Mouse (Mus musculus) erythroblast, embryonic 14.5 days (primary cell): ENCODE measurements around the gene Nes.

Experiments used
- GATA1 ChIP-seq: IDR thresholded peaks from 2 replicates; pipeline ENCODE4 v1.6.1; 2012; ENCODE audit warnings: low read length, inconsistent platforms, mixed read lengths
- TAL1 ChIP-seq: IDR thresholded peaks from 3 replicates; pipeline ENCODE4 v1.6.1; 2012; ENCODE audit warnings: low read length, inconsistent platforms, mixed read lengths

DNA sequence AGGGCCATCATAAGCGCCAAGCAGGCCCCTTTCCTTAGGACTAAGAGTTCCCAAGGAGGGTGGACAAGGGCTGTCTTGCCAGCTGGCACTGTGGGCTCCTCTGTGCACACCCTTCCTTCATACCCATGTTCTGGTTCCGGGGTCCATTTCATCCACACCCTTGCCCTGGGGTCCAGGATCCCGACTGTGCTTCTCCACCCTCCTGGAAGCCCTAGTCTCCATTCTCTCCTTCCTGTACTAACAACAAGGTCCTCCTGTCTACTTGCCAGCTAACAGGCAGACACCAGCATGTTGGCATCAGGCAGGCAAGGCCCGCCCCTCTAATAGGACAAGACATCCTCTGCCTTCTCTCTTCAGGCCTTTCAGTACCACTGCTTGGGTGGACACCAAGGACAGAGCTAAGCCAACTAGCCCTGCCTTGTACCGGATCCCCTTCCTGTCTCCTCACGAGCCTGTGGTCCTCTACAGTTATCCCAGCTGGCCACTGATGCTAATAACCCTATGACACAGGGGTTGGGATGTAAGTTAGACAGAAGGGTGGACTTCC lies 10.4 kb downstream of the Nes start:
- no peak for TF ChIP-seq GATA1
- TF ChIP-seq TAL1, result no peak
